Mouse (Mus musculus): Measurements from ENCODE around the gene Rgs12. TPM values are rescaled to one million over a fixed set of nuclear protein-coding genes. Genes with fewer than 3 reads are reported as not detected.

Gene Rgs12
- polyA plus RNA-seq, 1 experiment from 2014 or later: 74.3 TPM

- no peaks in the 10 kb centered on the region for H3K9me3 ChIP-seq
- H3K27ac ChIP-seq: peak within 1 kb of the TSS; percentile 71
- WGBS: under 1% methylated on average over 74 of the region's 74 CpGs
- no peaks in the 10 kb centered on the region for H3K36me3 ChIP-seq
- H3K4me1 ChIP-seq (replicated peaks): peaks cover 29% of the 10 kb centered on the region
- H3K27me3 ChIP-seq (ENCODE audit: insufficient read depth, poor library complexity, severe bottlenecking): peaks cover 61% of the 10 kb centered on the region
- H3K4me3 ChIP-seq: peak within 1 kb of the TSS; percentile 69
- peak; percentile 46 for DNase-seq (ENCODE audit: low spot score)
Observed at GRCm38 (mm10) chr5:35056604-35057432, 107.6 kb downstream of the Rgs12 start, which contains the start of gene Dok7. Gene Dok7 (plus strand): TSS chr5:35056766.

DNA sequence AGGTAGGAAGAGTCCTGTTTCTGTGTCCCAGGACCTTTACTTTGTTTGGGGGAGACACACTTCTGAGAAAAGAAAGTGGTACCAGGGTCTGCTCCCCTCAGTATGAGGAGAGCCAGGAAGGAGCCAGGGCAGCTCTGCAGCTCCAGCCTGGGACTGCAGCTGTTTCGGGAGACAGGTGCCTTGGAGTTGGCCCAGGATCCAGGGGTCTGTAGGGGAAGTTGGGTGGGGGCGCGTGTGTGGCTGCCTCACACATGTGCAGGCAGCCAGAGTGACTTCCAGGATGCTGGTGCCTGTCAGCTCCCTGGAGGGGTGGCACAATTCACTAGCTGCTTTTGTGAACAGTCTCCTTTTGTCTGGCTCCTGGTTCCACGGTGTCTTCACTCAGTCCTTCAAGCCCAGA lies 108.3 kb downstream of the Rgs12 start:
- Histone ChIP-seq H3K9me3 (no peaks in the 10 kb centered on the region), H3K27me3 (ENCODE audit: insufficient read depth, poor library complexity, severe bottlenecking) (peaks cover 61% of the 10 kb centered on the region), H3K4me3 (peak overlapping the region; percentile 69), H3K4me1 (replicated peaks) (peaks cover 29% of the 10 kb centered on the region), H3K27ac (no peak overlapping the region), H3K36me3 (no peaks in the 10 kb centered on the region)
- no peak for DNase-seq (ENCODE audit: low spot score)
- 18% methylated on average over 4 of the region's 4 CpGs for WGBS

DNA sequence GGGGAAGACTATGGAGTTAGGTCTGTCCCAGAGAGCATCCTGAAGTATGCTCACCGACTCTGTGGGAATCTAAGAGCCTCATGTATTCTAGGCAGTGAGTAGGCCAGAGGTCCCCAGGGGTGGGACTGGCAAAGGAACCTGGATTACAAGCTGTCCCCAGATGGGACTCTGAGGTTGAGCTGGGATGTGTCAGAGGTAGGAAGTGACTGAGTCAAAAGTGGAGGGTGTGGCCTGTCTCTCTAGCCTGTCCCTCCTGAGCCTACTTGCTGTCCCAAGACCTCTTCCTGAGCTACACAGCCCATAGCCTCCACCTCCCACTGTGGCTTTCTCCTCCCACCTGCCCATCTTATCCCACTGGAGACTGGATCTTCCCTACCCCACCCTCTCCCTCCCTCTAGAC lies 109.0 kb downstream of the Rgs12 start:
- 69% methylated on average over 1 of the region's 1 CpGs for WGBS
- Histone ChIP-seq H3K27ac (no peak overlapping the region), H3K9me3 (no peaks in the 10 kb centered on the region), H3K27me3 (ENCODE audit: insufficient read depth, poor library complexity, severe bottlenecking) (peaks cover 61% of the 10 kb centered on the region), H3K36me3 (no peaks in the 10 kb centered on the region), H3K4me1 (replicated peaks) (peaks cover 29% of the 10 kb centered on the region), H3K4me3 (no peak overlapping the region)
- DNase-seq (ENCODE audit: low spot score): no peak

GRCm38 (mm10) chr5:35060098-35060497 lies 110.9 kb downstream of the Rgs12 start:
- no peaks in the 10 kb centered on the region for H3K9me3 ChIP-seq
- peaks cover 29% of the 10 kb centered on the region for H3K4me1 ChIP-seq (replicated peaks)
- WGBS: 78% methylated on average over 3 of the region's 3 CpGs
- no peaks in the 10 kb centered on the region for H3K36me3 ChIP-seq
- no peak for DNase-seq (ENCODE audit: low spot score)
- peak overlapping the region; percentile 29; the same call in 1 of the 2 replicates for H3K27ac ChIP-seq
- H3K4me3 ChIP-seq: no peak overlapping the region
- peaks cover 48% of the 10 kb centered on the region for H3K27me3 ChIP-seq (ENCODE audit: insufficient read depth, poor library complexity, severe bottlenecking)

DNA sequence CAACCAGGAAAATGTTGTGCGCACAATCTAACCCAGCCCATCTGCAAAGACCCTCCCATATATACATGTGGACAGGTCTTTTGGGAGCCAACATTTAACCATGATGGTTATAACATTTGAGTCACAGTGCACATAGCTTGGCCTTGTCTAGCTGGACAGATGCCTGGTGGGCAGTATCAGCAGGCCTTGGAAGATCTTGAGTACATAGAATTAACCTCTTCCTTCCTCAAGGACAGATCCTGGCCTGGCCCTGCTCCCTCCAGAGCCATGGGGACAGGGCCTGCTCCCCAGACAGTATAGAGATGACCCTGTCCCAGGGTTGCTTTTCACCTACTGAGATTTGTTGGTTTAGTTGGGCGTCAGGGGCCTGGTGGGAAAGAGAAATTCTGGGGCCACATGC lies 120.6 kb downstream of the Rgs12 start:
- whole genome bisulfite sequencing: 95% methylated on average over 2 of the region's 2 CpGs

DNA sequence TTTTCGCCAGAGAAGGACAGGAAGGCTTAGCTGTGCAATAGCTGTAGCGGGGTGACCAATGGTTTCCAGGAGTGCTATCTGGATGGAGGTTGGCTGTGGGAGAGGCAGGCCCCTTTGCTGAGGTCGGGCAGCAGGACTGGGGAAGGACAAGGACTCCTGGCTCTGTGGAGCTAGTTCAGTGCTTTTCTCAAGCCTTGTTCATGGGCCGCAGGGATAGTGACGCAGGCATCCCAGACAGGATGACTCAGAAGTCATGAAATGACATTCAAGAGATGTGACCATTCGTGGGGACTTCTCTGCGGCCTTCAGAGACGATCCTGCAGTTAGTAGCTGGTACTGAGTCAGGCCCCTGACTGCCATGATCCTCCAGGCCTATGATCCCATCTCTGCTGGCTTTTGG lies 121.1 kb downstream of the Rgs12 start:
- Histone ChIP-seq H3K9me3 (no peaks in the 10 kb centered on the region), H3K27me3 (ENCODE audit: insufficient read depth, poor library complexity, severe bottlenecking) (no peaks in the 10 kb centered on the region), H3K36me3 (no peaks in the 10 kb centered on the region), H3K27ac (peak overlapping the region; percentile 40; the same call in 1 of the 2 replicates), H3K4me3 (no peak overlapping the region), H3K4me1 (replicated peaks) (peaks cover 26% of the 10 kb centered on the region; the same call in 1 of the 2 replicates)
- no peak for DNase-seq (ENCODE audit: low spot score)
- WGBS: 88% methylated on average over 8 of the region's 8 CpGs

More for the DNA sequence above, 120.6 kb downstream of the Rgs12 start:
- peak overlapping the region; percentile 40; the same call in 1 of the 2 replicates for H3K27ac ChIP-seq
- H3K4me1 ChIP-seq (replicated peaks): peaks cover 26% of the 10 kb centered on the region; the same call in 1 of the 2 replicates
- H3K9me3 ChIP-seq: no peaks in the 10 kb centered on the region
- H3K4me3 ChIP-seq: no peak overlapping the region
- DNase-seq (ENCODE audit: low spot score): no peak
- no peaks in the 10 kb centered on the region for H3K27me3 ChIP-seq (ENCODE audit: insufficient read depth, poor library complexity, severe bottlenecking)
- no peaks in the 10 kb centered on the region for H3K36me3 ChIP-seq

GRCm38 (mm10) chr5:35070953-35071352 lies 121.7 kb downstream of the Rgs12 start:
- Histone ChIP-seq H3K36me3 (no peaks in the 10 kb centered on the region), H3K4me3 (no peak overlapping the region), H3K4me1 (replicated peaks) (peaks cover 28% of the 10 kb centered on the region; the same call in 1 of the 2 replicates), H3K9me3 (no peaks in the 10 kb centered on the region), H3K27ac (peak overlapping the region; percentile 19; the same call in 1 of the 2 replicates), H3K27me3 (ENCODE audit: insufficient read depth, poor library complexity, severe bottlenecking) (no peaks in the 10 kb centered on the region)
- WGBS: 55% methylated on average over 7 of the region's 7 CpGs
- DNase-seq (ENCODE audit: low spot score): no peak

GRCm38 (mm10) chr5:35071855-35072254 lies 122.6 kb downstream of the Rgs12 start:
- no peak for DNase-seq (ENCODE audit: low spot score)
- no peaks in the 10 kb centered on the region for H3K27me3 ChIP-seq (ENCODE audit: insufficient read depth, poor library complexity, severe bottlenecking)
- WGBS: 89% methylated on average over 6 of the region's 6 CpGs

GRCm38 (mm10) chr5:35073235-35073634 lies 124.0 kb downstream of the Rgs12 start:
- H3K4me3 ChIP-seq: no peak overlapping the region
- peaks cover 25% of the 10 kb centered on the region; the same call in 1 of the 2 replicates for H3K4me1 ChIP-seq (replicated peaks)
- no peaks in the 10 kb centered on the region for H3K9me3 ChIP-seq
- H3K27ac ChIP-seq: no peak overlapping the region
- H3K36me3 ChIP-seq: no peaks in the 10 kb centered on the region
- WGBS: 91% methylated on average over 11 of the region's 11 CpGs
- peaks cover 9% of the 10 kb centered on the region for H3K27me3 ChIP-seq (ENCODE audit: insufficient read depth, poor library complexity, severe bottlenecking)
- DNase-seq (ENCODE audit: low spot score): no peak

More at GRCm38 (mm10) chr5:35071855-35072254, 122.6 kb downstream of the Rgs12 start:
- Histone ChIP-seq H3K27ac (no peak overlapping the region), H3K36me3 (no peaks in the 10 kb centered on the region), H3K4me1 (replicated peaks) (peaks cover 30% of the 10 kb centered on the region; the same call in 1 of the 2 replicates), H3K9me3 (no peaks in the 10 kb centered on the region), H3K4me3 (no peak overlapping the region)

GRCm38 (mm10) chr5:35073992-35074391 lies 124.7 kb downstream of the Rgs12 start:
- no peak overlapping the region for H3K4me3 ChIP-seq
- H3K9me3 ChIP-seq: no peaks in the 10 kb centered on the region
- H3K27ac ChIP-seq: 0 out of 2 replicates have a peak overlapping the region, but pooled peaks have one; percentile 19
- peaks cover 25% of the 10 kb centered on the region for H3K4me1 ChIP-seq (replicated peaks)
- peaks cover 16% of the 10 kb centered on the region for H3K27me3 ChIP-seq (ENCODE audit: insufficient read depth, poor library complexity, severe bottlenecking)
- no peaks in the 10 kb centered on the region for H3K36me3 ChIP-seq
- DNase-seq (ENCODE audit: low spot score): no peak
- WGBS: 69% methylated on average over 9 of the region's 9 CpGs

DNA sequence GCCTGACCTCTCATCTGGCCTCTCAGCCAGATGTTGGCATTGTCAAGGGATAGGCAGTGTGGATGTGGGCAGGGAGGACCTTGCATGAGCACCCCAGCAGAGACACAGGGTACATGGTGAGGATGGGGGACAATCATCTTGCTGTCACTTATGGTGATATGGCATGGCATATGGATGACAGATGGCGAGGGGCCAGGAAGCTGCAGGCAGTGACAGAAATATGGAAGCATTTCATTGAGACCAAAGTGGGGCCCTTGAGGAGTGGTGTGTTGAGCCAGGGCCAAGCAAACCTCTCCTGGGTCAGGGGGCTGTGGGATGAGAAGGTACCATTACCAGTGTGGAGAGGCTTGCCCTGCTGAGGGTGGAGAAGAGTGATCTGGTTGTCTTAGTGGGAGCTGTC lies 127.1 kb downstream of the Rgs12 start:
- Histone ChIP-seq H3K27me3 (ENCODE audit: insufficient read depth, poor library complexity, severe bottlenecking) (peaks cover 33% of the 10 kb centered on the region), H3K4me3 (no peak overlapping the region), H3K27ac (no peak overlapping the region), H3K9me3 (no peaks in the 10 kb centered on the region), H3K4me1 (replicated peaks) (peaks cover 36% of the 10 kb centered on the region), H3K36me3 (no peaks in the 10 kb centered on the region)
- WGBS: 92% methylated on average over 1 of the region's 1 CpGs
- no peak for DNase-seq (ENCODE audit: low spot score)

GRCm38 (mm10) chr5:35079101-35079500 lies 129.9 kb downstream of the Rgs12 start:
- no peaks in the 10 kb centered on the region for H3K9me3 ChIP-seq
- no peak overlapping the region for H3K27ac ChIP-seq
- WGBS: 28% methylated on average over 18 of the region's 18 CpGs
- H3K4me1 ChIP-seq (replicated peaks): peaks cover 38% of the 10 kb centered on the region
- peaks cover 33% of the 10 kb centered on the region for H3K27me3 ChIP-seq (ENCODE audit: insufficient read depth, poor library complexity, severe bottlenecking)
- no peak overlapping the region for H3K4me3 ChIP-seq
- H3K36me3 ChIP-seq: no peaks in the 10 kb centered on the region
- no peak for DNase-seq (ENCODE audit: low spot score)

DNA sequence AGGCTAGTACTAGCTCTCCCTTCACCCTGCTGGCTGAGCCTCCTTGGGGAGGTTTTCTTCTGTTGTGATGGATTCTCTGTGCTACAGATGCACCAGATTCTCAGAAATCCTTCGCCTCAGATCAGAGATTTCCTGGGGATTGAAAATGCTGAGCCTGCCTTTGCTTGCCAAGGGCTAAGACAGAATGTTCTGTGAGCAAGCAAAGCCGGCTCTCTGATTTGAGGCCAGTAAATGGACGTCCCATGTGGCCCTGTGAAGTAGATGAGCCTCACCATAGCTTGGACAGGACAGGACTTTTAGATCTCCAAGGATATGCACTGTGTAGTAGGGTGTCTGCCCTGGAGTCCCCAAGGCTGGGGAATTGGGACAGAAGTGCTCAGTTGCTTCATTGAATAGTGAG lies 135.7 kb downstream of the Rgs12 start:
- Histone ChIP-seq H3K27ac (no peak overlapping the region), H3K4me3 (no peak overlapping the region), H3K36me3 (no peaks in the 10 kb centered on the region), H3K4me1 (replicated peaks) (peaks cover 20% of the 10 kb centered on the region), H3K9me3 (no peaks in the 10 kb centered on the region), H3K27me3 (ENCODE audit: insufficient read depth, poor library complexity, severe bottlenecking) (peaks cover 7% of the 10 kb centered on the region)
- no peak for DNase-seq (ENCODE audit: low spot score)
- WGBS: 78% methylated on average over 3 of the region's 3 CpGs

Data from hindbrain, embryonic 10.5 days (tissue).